Mouse (Mus musculus): ENCODE measurements around the gene Rgs12.

Gene Rgs12

GRCm38 (mm10) chr5:35079101-35079500 lies 129.9 kb downstream of the Rgs12 start:
- no peak for DNase-seq (ENCODE audit: low read depth, low spot score)

- DNase-seq (ENCODE audit: low read depth, low spot score): no peak
These were observed 135.7 kb downstream of the Rgs12 start for GRCm38 (mm10) chr5:35084913-35085312.

- peak; percentile 73 for DNase-seq (ENCODE audit: low read depth, low spot score)
These were observed 139.8 kb downstream of the Rgs12 start for GRCm38 (mm10) chr5:35088785-35089613.
